Mouse (Mus musculus) MEL (cell line): Measurements from ENCODE around the gene Evc.

ENCODE experiments used
- BHLHE40 ChIP-seq: IDR thresholded peaks from 2 replicates; pipeline ENCODE4 v1.6.1; 2012; ENCODE audit warnings: low read depth, mild to moderate bottlenecking, inconsistent platforms, low read length, improper control_type of control experiment, borderline replicate concordance
- CTCF ChIP-seq, 3 experiments: IDR thresholded peaks in 2 of 3; conservative IDR thresholded peaks in 1 of 3; 2 replicates each; pipeline ENCODE4 v1.5.1; 2011 to 2012; ENCODE audit warnings: low read length in 3 of 3, low read depth in 2 of 3, mild to moderate bottlenecking in 2 of 3, improper control_type of control experiment in 1 of 3, inconsistent platforms in 1 of 3, mixed read lengths in 1 of 3, moderate library complexity in 1 of 3; ENCODE audit not compliant: control insufficient read depth in 1 of 3, insufficient read depth in 1 of 3, poor library complexity in 1 of 3, severe bottlenecking in 1 of 3
- ELF1 ChIP-seq: IDR thresholded peaks from 2 replicates; pipeline ENCODE4 v1.6.1; 2014; ENCODE audit warnings: low read depth, mild to moderate bottlenecking, inconsistent platforms, low read length, improper control_type of control experiment, moderate library complexity
- EP300 ChIP-seq, 2 experiments: IDR thresholded peaks; 2 replicates each; pipeline ENCODE4 v1.6.1; 2011; ENCODE audit warnings: improper control_type of control experiment in 2 of 2, low read length in 2 of 2, low read depth in 1 of 2, mild to moderate bottlenecking in 1 of 2
- HCFC1 ChIP-seq: IDR thresholded peaks from 2 replicates; pipeline ENCODE4 v1.6.1; 2012; ENCODE audit warnings: low read depth, mild to moderate bottlenecking, inconsistent platforms, low read length, improper control_type of control experiment, moderate library complexity
- JUND ChIP-seq: IDR thresholded peaks from 2 replicates; pipeline ENCODE4 v1.6.1; 2011; ENCODE audit warnings: low read depth, mild to moderate bottlenecking, improper control_type of control experiment, low read length
- MAFK ChIP-seq: IDR thresholded peaks from 2 replicates; pipeline ENCODE4 v1.6.1; 2011; ENCODE audit warnings: low read depth, mild to moderate bottlenecking, low read length, improper control_type of control experiment, borderline replicate concordance
- MAX ChIP-seq: IDR thresholded peaks from 2 replicates; pipeline ENCODE4 v1.6.1; 2011; ENCODE audit warnings: low read length, improper control_type of control experiment
- MYB ChIP-seq: IDR thresholded peaks from 2 replicates; pipeline ENCODE4 v1.6.1; 2011; ENCODE audit warnings: mild to moderate bottlenecking, low read depth, low read length, improper control_type of control experiment
- MYC ChIP-seq: IDR thresholded peaks from 2 replicates; pipeline ENCODE4 v1.6.1; 2011; ENCODE audit warnings: low read depth, mild to moderate bottlenecking, low read length, improper control_type of control experiment, moderate library complexity
- TAL1 ChIP-seq: IDR thresholded peaks from 2 replicates; pipeline ENCODE4 v1.6.1; 2012; ENCODE audit warnings: mild to moderate bottlenecking, inconsistent platforms, low read length, moderate library complexity, mixed read lengths
- TBP ChIP-seq: IDR thresholded peaks from 2 replicates; pipeline ENCODE4 v1.8.0; 2011; ENCODE audit warnings: low read depth, low read length, improper control_type of control experiment

GRCm38 (mm10) chr5:37241224-37241623 lies 95.5 kb downstream of the Evc start:
- TF ChIP-seq TAL1 (no peak), JUND (no peak), MYC (no peak), HCFC1 (no peak), BHLHE40 (no peak), CTCF (IDR thresholded peaks at IDR 0.05 in 2 of 3, conservative IDR thresholded peaks at IDR 0.05 in 1 of 3; ENCODE audit: control insufficient read depth in 1 of 3, insufficient read depth in 1 of 3, low read depth in 2 of 3, low read length in 3 of 3, poor library complexity in 1 of 3, severe bottlenecking in 1 of 3) (no peak), EP300 (IDR thresholded peaks at IDR 0.05; ENCODE audit: low read depth in 1 of 2, low read length in 2 of 2) (no peak), MAFK (no peak), TBP (no peak), MAX (no peak), ELF1 (no peak), MYB (no peak)
